Mouse (Mus musculus) forebrain, embryonic 10.5 days (tissue): ENCODE measurements around the gene Islr2. TPM values are rescaled to one million over a fixed set of nuclear protein-coding genes. Genes with fewer than 3 reads are reported as not detected.
A peak's percentile ranks its signal among the peaks of the same experiment; 100 is the strongest.
"Not testable (repeated sequence)": the region's sequence is repeated elsewhere in the genome, so short reads cannot be mapped to it uniquely, and the experiment has no call there.

Experiments used
- DNase-seq: peaks from one replicate; pipeline ENCODE4 v3.0.0-alpha.2; 2017; ENCODE audit warnings: low spot score; ENCODE audit errors: extremely low spot score
- H3K27ac ChIP-seq: fragments of 300-500 bp; sonication (generic); 2 replicates; pipeline ENCODE4 v1.5.1; 2016; ENCODE audit warnings: mild to moderate bottlenecking
- H3K27me3 ChIP-seq: fragments of 300-500 bp; sonication (generic); 2 replicates; pipeline ENCODE4 v1.6.1; 2016; ENCODE audit warnings: mild to moderate bottlenecking; ENCODE audit not compliant: poor library complexity, severe bottlenecking
- H3K36me3 ChIP-seq: fragments of 300-500 bp; sonication (generic); replicated peaks from 2 replicates; pipeline ENCODE4 v1.6.1; 2016; ENCODE audit warnings: mild to moderate bottlenecking, moderate library complexity
- H3K4me1 ChIP-seq: fragments of 300-500 bp; sonication (generic); 2 replicates; pipeline ENCODE4 v1.6.1; 2016
- H3K4me3 ChIP-seq: fragments of 300-500 bp; sonication (generic); 2 replicates; pipeline ENCODE4 v1.5.1; 2016; ENCODE audit warnings: mild to moderate bottlenecking, moderate library complexity
- H3K9me3 ChIP-seq: fragments of 300-500 bp; sonication (generic); 2 replicates; pipeline ENCODE4 v1.6.1; 2016; ENCODE audit warnings: mild to moderate bottlenecking, moderate library complexity
- WGBS: fragments of 180-500 bp; shearing (Covaris S2); methylation state at CpG from one replicate; pipeline ENCODE4 v1.1.7; 2016; 5-methylcytosine and 5-hydroxymethylcytosine counted together
- polyA plus RNA-seq: library from polyadenylated mRNA; unstranded; fragments of >200 nt; fragmentation: Nextera tagmentation; extraction: Ambion mirVana; gene quantifications from 2 replicates; pipeline ENCODE4 v1.2.1, GENCODE M21; 2016

The Islr2 gene
- 2.2 and 3.6 TPM in 2 replicates for polyA plus RNA-seq

GRCm38 (mm10) chr9:58203516-58204447 lies at the start of gene Islr2, which contains the start of gene Islr:
Gene Islr2 (minus strand): TSS chr9:58204319.
Gene Islr (minus strand): TSS chr9:58204306.
- no peaks in the 10 kb centered on the region for H3K36me3 ChIP-seq
- peak within 1 kb of the TSS; percentile 75 for H3K27ac ChIP-seq
- H3K27me3 ChIP-seq, result peaks cover 94% of the 10 kb centered on the region
- DNase-seq, result peak; percentile 81
- peaks cover 70% of the 10 kb centered on the region for H3K4me1 ChIP-seq
- WGBS, result 1% methylated on average over 42 of the region's 42 CpGs
- peak within 1 kb of the TSS; percentile 50 for H3K4me3 ChIP-seq
- no peaks in the 10 kb centered on the region for H3K9me3 ChIP-seq

DNA sequence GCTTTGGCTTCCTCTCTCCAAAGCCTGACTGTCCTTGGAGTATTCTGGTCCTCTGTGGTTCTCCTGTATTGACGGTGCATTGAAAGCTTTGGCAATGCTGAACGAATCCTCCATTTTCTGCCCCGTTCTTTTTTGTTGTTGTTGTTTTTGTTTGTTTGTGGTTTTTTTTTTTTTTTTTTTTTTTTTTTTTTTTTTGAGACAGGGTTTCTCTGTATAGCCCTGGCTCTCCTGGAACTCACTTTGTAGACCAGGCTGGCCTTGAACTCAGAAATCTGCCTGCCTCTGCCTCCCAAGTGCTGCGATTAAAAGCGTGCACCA lies 49.6 kb upstream of the Islr2 start:
- peak overlapping the region; percentile 88; the same call in 1 of the 2 replicates for H3K27ac ChIP-seq
- H3K9me3 ChIP-seq, H3K27me3 ChIP-seq, DNase-seq: not testable (repeated sequence)
- peaks cover 40% of the 10 kb centered on the region for H3K4me1 ChIP-seq
- peaks cover 26% of the 10 kb centered on the region for H3K36me3 ChIP-seq
- peak overlapping the region; percentile 93 for H3K4me3 ChIP-seq
- 70% methylated on average over 5 of the region's 5 CpGs for WGBS

DNA sequence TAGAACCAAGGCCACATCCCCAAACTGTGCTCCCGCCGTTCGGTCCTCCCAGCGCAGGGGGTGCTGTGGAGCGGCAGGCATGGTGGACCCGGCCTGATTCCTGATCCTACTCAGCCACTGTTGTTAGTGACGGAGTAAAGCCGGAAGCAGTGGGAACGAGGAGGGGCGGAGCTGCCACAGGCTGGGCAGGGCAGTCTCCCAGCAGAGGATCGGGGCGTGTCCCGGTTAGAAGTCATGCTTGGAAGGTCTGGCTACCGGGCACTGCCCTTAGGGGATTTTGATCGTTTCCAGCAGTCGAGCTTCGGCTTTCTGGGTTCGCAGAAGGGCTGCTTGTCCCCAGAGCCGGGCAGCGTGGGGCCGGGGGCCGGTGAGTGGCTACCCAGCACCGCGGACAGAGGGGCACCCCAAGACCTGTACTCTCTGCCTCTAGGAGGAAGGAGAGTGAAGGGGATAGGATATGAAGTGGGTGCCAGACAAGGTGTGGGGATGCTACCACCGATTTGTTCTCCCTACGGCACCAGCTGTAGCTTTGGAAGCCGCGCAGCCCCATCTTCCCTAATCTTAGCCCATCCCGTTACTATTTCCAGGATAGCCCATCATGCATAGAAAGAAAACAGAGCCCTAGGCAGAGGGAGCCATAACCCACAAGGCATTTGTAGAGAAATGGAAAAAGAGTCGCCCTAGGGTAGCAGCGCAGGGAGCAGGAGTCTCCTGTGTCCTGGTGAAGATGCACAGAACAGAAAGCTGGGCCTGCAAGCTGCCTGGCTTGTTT lies 49.1 kb upstream of the Islr2 start, which contains the start of gene Stoml1:
Stoml1 (plus strand) TSS at position 132 of the 772 bp plus-strand sequence.
- Histone ChIP-seq H3K4me1 (peaks cover 46% of the 10 kb centered on the region), H3K27me3 (no peaks in the 10 kb centered on the region), H3K9me3 (no peaks in the 10 kb centered on the region), H3K4me3 (peak within 1 kb of the TSS; percentile 93), H3K36me3 (peaks cover 21% of the 10 kb centered on the region), H3K27ac (peak within 1 kb of the TSS; percentile 88)
- 1% methylated on average over 31 of the region's 31 CpGs for WGBS
- DNase-seq, result peak; percentile 96

GRCm38 (mm10) chr9:58250730-58251129 lies 46.6 kb upstream of the Islr2 start:
- DNase-seq, H3K36me3 ChIP-seq, H3K9me3 ChIP-seq, H3K27ac ChIP-seq, H3K4me3 ChIP-seq, H3K27me3 ChIP-seq: not testable (repeated sequence)
- 82% methylated on average over 1 of the region's 1 CpGs for WGBS
- H3K4me1 ChIP-seq, result peaks cover 64% of the 10 kb centered on the region

DNA sequence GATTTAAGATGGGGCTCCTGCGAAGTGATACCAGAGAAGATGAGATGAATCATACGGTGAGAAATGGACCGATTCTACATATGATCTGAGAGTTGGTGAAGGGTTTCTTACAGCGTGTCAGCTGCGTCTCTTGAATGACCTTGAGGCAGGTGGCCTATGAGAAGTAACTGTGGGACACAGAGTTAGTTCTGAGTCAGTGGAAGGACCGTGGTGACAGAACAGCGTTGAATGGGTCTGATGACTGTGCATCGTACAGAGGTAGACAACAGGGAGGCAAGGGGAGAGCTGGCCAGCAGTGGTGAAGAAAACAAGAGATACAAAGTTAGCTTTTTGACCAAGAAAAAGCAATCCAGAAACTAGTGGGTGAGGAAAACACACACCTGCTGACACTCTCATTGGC lies 46.2 kb upstream of the Islr2 start:
- Histone ChIP-seq H3K9me3 (no peaks in the 10 kb centered on the region), H3K27me3 (no peaks in the 10 kb centered on the region), H3K4me3 (peak overlapping the region; percentile 60), H3K27ac (peak overlapping the region; percentile 88), H3K4me1 (peaks cover 64% of the 10 kb centered on the region), H3K36me3 (peaks cover 7% of the 10 kb centered on the region; the same call in 1 of the 2 replicates)
- WGBS, result 79% methylated on average over 8 of the region's 8 CpGs
- no peak for DNase-seq

DNA sequence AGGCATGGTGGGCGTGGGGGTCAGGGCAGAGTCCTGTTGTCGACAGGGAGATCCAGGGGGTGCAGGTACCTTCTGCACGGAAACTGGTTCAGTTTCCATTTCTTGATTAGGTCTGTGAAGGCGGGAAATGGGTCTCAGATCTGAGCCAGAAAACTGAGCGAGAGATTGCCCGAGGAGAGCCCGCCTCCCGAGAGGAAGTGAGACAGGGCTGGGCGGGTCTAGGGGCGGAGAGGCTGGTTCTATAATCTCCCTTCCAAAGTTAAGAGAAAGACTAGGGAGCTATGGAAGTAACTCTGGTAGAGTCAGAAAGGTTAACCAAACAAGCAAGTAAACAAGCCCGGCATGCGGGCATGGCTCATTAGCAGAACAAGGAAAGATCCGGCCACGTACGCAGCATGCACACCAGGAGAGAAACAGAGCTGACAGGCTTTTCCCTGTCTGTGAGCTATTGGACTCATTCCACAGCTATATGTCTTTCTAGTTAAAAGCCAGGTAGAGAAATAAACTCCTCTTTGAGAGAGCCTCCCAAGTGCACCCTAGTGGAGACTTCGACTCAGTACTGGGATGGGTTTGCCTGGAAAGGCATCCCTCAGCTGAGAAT lies 45.6 kb upstream of the Islr2 start, which contains the start of gene Pml:
Pml (minus strand) TSS at position 195 of the 601 bp plus-strand sequence.
- DNase-seq, result peak; percentile 59
- peaks cover 7% of the 10 kb centered on the region; the same call in 1 of the 2 replicates for H3K36me3 ChIP-seq
- H3K4me3 ChIP-seq, result peak within 1 kb of the TSS; percentile 60
- no peaks in the 10 kb centered on the region for H3K9me3 ChIP-seq
- H3K27me3 ChIP-seq, result no peaks in the 10 kb centered on the region
- 2% methylated on average over 16 of the region's 16 CpGs for WGBS
- H3K4me1 ChIP-seq, result peaks cover 58% of the 10 kb centered on the region
- peak within 1 kb of the TSS; percentile 88 for H3K27ac ChIP-seq

DNA sequence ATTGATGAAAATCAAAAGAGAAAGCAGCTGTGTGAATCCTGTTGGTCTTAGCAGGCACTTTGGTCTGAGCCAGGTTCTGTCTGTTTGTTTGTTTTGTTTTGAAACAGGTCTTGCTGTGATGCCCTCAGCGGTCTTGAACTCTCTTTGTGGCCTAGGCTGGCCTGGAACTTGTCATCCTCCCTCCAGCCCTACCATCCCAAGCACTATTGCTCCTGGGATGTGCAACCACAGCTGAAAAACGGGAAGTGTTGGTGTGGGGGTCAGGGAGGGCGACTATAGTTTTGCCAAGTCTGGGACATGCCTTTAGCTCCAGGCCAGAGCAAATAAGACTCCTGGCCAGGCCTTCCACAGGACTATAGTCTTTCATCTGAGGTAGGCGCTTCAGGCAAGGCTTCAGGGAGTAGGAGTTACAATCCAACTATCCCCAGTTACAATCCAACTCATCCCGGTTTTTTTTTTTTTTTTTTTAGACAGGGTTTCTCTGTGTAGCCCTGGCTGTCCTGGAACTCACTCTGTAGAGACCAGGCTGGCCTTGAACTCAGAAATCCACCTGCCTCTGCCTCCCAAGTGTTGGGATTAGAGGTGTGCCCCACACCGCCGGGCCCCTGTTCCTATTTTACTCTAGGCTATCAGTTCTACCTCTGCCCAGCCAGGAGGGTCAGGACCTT lies 44.8 kb upstream of the Islr2 start:
- no peaks in the 10 kb centered on the region for H3K27me3 ChIP-seq
- 53% methylated on average over 7 of the region's 7 CpGs for WGBS
- H3K9me3 ChIP-seq, result no peaks in the 10 kb centered on the region
- H3K27ac ChIP-seq, result peak overlapping the region; percentile 88
- H3K4me3 ChIP-seq, result peak overlapping the region; percentile 60
- H3K36me3 ChIP-seq, result peaks cover 9% of the 10 kb centered on the region; the same call in 1 of the 2 replicates
- H3K4me1 ChIP-seq, result peaks cover 52% of the 10 kb centered on the region
- DNase-seq, result no peak

DNA sequence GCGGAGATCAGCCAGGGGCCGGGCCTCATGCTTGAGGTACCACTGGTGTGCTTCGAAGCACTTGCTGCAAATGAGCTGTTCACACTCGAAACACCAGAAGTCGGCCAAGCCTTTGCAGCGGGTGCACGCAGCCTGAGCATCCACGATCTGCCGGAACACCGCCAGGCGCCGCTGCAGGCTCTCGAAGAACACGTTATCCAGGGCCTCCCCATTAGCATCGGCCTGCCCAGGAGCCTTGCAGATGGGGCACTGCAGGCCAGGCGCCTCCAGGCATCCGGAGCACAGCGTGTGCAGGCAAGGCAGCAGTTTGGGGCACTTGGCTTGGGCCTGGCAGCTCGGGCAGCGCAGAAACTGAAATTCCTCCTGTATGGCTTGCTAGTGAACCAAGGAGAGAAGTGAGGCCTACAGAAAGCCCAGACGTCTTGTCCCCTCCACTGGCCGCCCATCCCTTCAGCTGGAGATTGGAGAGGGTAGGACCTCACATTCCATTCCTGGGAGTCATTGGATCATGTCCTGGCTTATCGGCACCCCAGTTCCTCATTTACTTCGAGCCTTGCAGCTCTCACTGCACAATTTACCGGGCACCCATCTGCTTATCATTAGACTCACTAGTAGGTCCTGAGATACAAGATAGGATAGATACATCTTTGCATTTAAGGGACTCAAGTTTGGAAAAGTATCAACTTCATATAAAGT lies 43.1 kb upstream of the Islr2 start:
- H3K36me3 ChIP-seq, result peaks cover 17% of the 10 kb centered on the region
- peak; percentile 81 for DNase-seq
- no peaks in the 10 kb centered on the region for H3K9me3 ChIP-seq
- WGBS, result 20% methylated on average over 25 of the region's 25 CpGs
- H3K4me3 ChIP-seq, result peak overlapping the region; percentile 43
- no peaks in the 10 kb centered on the region for H3K27me3 ChIP-seq
- H3K4me1 ChIP-seq, result peaks cover 47% of the 10 kb centered on the region
- peak overlapping the region; percentile 82 for H3K27ac ChIP-seq

DNA sequence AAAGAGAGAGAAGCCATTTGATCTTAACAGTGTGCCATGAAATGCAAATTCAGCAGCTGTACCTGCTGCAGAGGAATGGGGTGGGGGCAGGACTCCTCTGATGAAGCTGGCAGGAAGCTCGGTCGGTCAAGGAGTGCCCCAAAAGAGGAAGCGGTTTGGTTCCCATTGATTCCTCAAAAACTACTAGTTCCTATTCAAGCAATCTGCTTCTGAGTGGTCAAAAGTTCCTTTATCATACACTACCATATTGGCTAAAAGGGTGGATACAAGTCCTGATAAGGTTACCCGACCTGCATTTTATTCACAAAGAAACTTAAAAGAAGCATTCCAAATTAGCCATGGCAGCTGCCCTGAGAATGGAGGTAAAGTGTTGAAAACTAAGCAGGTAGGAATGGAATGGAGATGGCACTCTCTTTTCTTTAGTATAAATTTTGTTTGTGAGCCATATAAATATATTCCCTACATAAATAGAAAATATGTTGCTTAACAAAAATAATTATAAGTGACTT lies 42.0 kb upstream of the Islr2 start:
- Histone ChIP-seq H3K4me3 (no peak overlapping the region), H3K9me3 (no peaks in the 10 kb centered on the region), H3K27me3 (no peaks in the 10 kb centered on the region), H3K27ac (no peak overlapping the region), H3K4me1 (peaks cover 57% of the 10 kb centered on the region), H3K36me3 (peaks cover 17% of the 10 kb centered on the region)
- no peak for DNase-seq
- WGBS, result 79% methylated on average over 4 of the region's 4 CpGs

DNA sequence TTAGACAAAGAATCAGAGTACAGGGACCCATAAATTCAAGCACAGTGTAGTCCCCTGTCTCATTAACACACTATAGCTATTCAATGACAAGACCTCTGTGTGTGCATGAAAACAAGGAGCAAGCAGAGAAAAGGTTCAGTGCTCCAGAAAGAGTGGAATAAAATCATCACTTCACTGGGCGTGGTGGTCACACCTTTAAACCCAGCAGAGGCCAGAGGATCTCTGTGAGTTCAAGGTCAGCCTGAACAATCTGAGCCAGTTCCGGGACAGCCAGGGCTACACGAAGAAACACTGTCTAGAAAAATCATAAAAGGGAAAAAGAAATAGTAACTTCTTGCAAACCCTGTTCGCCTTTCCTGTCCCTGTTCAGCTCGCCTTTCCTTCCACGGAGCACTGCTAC lies 39.6 kb upstream of the Islr2 start:
- no peak for DNase-seq
- Histone ChIP-seq H3K36me3 (peaks cover 21% of the 10 kb centered on the region), H3K4me3 (no peak overlapping the region), H3K27me3 (no peaks in the 10 kb centered on the region), H3K27ac (no peak overlapping the region), H3K9me3 (no peaks in the 10 kb centered on the region), H3K4me1 (peaks cover 40% of the 10 kb centered on the region)
- WGBS, result 94% methylated on average over 6 of the region's 6 CpGs

- no peaks in the 10 kb centered on the region for H3K27me3 ChIP-seq
These were observed 38.6 kb upstream of the Islr2 start for GRCm38 (mm10) chr9:58242696-58243095.

More at GRCm38 (mm10) chr9:58242696-58243095, 38.6 kb upstream of the Islr2 start:
- DNase-seq, result no peak
- 92% methylated on average over 5 of the region's 5 CpGs for WGBS
- Histone ChIP-seq H3K4me3 (no peak overlapping the region), H3K4me1 (peaks cover 30% of the 10 kb centered on the region), H3K9me3 (no peaks in the 10 kb centered on the region), H3K36me3 (peaks cover 21% of the 10 kb centered on the region), H3K27ac (no peak overlapping the region)
